Mouse (Mus musculus): ENCODE data around the gene Cgnl1. TPM values are rescaled to one million over a fixed set of nuclear protein-coding genes. Genes with fewer than 3 reads are reported as not detected.

The Cgnl1 gene
- polyA plus RNA-seq, 1 experiment from 2014 or later: 8.1 TPM

DNA sequence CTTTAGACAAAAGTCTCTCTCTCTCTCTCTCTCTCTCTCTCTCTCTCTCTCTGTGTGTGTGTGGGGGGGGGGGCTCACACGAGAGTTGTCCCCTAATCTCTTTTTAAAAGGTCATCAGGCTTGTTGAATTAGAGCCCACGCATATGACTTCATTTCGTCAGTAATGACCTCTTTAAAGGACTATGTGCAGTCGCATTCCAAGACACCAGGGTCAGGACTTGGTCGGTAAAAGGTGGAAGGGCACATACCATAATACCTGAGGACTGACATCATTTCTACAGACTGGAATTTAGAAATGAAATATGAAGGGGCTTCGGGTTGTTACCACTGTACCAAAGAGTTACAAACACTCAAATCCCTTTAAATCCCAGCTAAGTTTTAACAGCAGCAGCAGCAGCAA, 32.7 kb upstream of the Cgnl1 start:
- H3K4me2 ChIP-seq: no peak overlapping the region
- whole genome bisulfite sequencing: 51% methylated on average over 6 of the region's 6 CpGs
- no peak for ATAC-seq (ENCODE audit: low read depth)

DNA sequence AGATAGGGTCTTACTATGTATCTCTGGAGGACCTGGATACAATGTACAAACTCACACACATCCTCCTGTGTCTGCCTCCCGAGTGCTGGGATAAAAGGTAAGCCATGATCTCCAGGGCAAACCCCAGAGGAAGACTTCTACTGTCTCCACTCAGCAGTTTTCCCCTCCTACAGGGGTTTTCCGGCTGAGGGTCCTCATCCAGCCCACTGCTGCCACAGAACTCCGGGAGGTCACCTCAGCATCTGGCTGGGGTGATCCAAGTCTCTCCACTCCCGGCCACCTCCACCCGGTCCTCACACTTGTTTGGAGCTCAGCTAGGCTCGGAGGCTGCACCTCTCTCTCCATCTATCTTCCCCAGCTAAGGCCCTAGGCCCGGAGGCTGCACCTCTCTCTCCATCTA, 31.9 kb upstream of the Cgnl1 start:
- Histone ChIP-seq H3K4me3 (no peak overlapping the region), H3K9ac (no peak overlapping the region), H3K36me3 (no peaks in the 10 kb centered on the region), H3K9me3 (no peaks in the 10 kb centered on the region), H3K4me1 (replicated peaks) (no peaks in the 10 kb centered on the region), H3K27ac (replicated peaks) (no peak overlapping the region), H3K27me3 (no peaks in the 10 kb centered on the region), H3K4me2 (no peak overlapping the region)
- ATAC-seq (ENCODE audit: low read depth): no peak
- 66% methylated on average over 7 of the region's 7 CpGs for WGBS

More for the DNA sequence above, 32.7 kb upstream of the Cgnl1 start:
- Histone ChIP-seq H3K4me3 (no peak overlapping the region), H3K9me3 (no peaks in the 10 kb centered on the region), H3K27ac (replicated peaks) (no peak overlapping the region), H3K27me3 (no peaks in the 10 kb centered on the region), H3K9ac (no peak overlapping the region), H3K36me3 (no peaks in the 10 kb centered on the region), H3K4me1 (replicated peaks) (peaks cover 3% of the 10 kb centered on the region; the same call in 1 of the 2 replicates)

DNA sequence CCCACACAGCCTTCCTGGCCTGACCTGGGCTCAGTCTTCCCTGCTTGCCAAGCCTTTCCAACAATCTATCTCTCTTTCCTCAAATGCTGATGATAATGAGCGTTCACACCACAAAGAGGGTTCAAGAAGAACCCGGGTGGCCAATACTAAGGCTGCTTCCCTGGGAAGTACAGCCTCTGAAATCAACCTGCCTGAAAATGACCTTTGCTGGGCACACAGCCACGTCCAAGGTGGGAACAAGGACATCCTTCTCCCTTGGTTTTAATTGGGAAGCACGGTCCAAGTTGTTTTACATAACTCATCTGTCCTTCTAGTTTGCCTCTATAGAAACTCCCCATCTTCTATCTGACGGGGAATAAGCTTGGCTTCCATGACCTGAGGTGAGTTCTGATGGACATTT, 28.2 kb upstream of the Cgnl1 start:
- H3K4me1 ChIP-seq (replicated peaks): no peaks in the 10 kb centered on the region
- WGBS: 87% methylated on average over 5 of the region's 5 CpGs
- H3K4me3 ChIP-seq: no peak overlapping the region
- no peak overlapping the region for H3K9ac ChIP-seq
- no peaks in the 10 kb centered on the region for H3K27me3 ChIP-seq
- ATAC-seq (ENCODE audit: low read depth): no peak
- H3K27ac ChIP-seq (replicated peaks): no peak overlapping the region
- no peaks in the 10 kb centered on the region for H3K36me3 ChIP-seq
- no peaks in the 10 kb centered on the region for H3K9me3 ChIP-seq
- no peak overlapping the region for H3K4me2 ChIP-seq

DNA sequence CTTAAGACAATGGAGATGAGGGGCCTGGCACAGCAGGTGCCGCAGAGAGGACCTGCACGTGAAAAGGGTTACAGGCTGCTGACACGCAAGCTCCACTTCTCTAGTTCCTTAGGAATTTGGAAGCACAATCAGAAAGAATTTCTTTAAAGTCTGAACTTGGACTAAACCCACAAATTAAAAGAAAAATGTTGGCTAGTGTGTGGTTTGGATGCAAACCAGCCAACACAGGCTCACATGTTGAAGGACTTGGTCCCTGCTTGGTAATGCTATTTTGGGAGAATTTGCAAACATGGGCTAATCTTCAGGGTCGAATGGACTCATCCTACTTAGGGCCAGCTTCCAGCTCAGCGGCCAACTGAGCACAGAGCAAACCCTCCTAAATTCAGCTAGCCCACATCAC, 26.8 kb upstream of the Cgnl1 start:
- no peak overlapping the region for H3K4me2 ChIP-seq
- H3K9ac ChIP-seq: no peak overlapping the region
- H3K9me3 ChIP-seq: no peaks in the 10 kb centered on the region
- H3K27ac ChIP-seq (replicated peaks): no peak overlapping the region
- no peaks in the 10 kb centered on the region for H3K27me3 ChIP-seq
- H3K4me3 ChIP-seq: no peak overlapping the region
- H3K36me3 ChIP-seq: no peaks in the 10 kb centered on the region
- H3K4me1 ChIP-seq (replicated peaks): no peaks in the 10 kb centered on the region
- ATAC-seq (ENCODE audit: low read depth): no peak
- WGBS: 55% methylated on average over 5 of the region's 5 CpGs

DNA sequence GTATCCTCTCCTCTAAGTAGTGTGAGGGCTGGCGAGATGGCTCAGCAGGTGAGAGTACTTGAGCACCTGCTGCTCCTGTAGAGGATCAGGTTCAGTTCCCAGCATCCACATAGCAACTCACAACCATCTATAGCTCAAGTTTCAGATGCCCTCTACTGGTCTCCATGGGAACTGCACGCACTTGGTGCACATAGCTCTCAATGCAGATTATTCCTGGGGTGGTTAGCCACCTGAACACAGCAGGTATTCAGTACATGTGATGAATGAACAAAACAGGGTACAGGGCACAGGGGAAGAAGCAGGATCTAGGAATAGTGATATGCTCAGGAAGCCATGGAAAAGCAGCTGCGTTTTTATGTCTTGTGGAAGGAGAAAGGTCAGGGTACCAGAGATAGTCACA, 6.0 kb upstream of the Cgnl1 start:
- Histone ChIP-seq H3K4me2 (no peak overlapping the region), H3K4me3 (no peak overlapping the region), H3K4me1 (replicated peaks) (no peaks in the 10 kb centered on the region), H3K36me3 (no peaks in the 10 kb centered on the region), H3K27ac (replicated peaks) (no peak overlapping the region), H3K27me3 (no peaks in the 10 kb centered on the region), H3K9me3 (no peaks in the 10 kb centered on the region; the same call in 1 of the 2 replicates), H3K9ac (no peak overlapping the region)
- WGBS: 96% methylated on average over 3 of the region's 3 CpGs
- no peak for ATAC-seq (ENCODE audit: low read depth)

DNA sequence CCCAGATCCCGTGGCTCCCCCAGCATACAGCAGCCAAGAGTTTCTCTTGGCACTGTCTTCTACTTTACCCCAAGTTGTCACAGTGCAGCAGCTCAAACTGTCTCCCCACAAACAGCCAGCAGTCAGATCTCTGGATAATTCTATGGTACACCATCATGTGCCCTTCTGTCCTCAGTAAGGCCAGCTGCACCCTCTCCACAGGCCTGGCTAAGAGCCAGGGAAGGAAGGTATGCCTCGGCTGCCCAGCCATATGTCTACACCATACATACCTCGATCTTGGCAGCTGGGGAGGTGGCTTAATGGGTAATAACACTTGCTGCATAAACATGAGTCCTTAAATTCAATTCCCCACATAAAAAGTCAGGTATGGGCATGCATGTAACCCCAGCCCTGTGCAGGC, 4.9 kb upstream of the Cgnl1 start:
- 80% methylated on average over 3 of the region's 3 CpGs for WGBS
- H3K9ac ChIP-seq: no peak overlapping the region
- peaks cover 5% of the 10 kb centered on the region; the same call in 1 of the 2 replicates for H3K4me1 ChIP-seq (replicated peaks)
- H3K4me3 ChIP-seq: no peak overlapping the region
- H3K9me3 ChIP-seq: no peaks in the 10 kb centered on the region; the same call in 1 of the 2 replicates
- no peaks in the 10 kb centered on the region for H3K36me3 ChIP-seq
- H3K4me2 ChIP-seq: no peak overlapping the region
- ATAC-seq (ENCODE audit: low read depth): no peak
- peaks cover 6% of the 10 kb centered on the region; the same call in 1 of the 2 replicates for H3K27me3 ChIP-seq
- no peak overlapping the region for H3K27ac ChIP-seq (replicated peaks)

DNA sequence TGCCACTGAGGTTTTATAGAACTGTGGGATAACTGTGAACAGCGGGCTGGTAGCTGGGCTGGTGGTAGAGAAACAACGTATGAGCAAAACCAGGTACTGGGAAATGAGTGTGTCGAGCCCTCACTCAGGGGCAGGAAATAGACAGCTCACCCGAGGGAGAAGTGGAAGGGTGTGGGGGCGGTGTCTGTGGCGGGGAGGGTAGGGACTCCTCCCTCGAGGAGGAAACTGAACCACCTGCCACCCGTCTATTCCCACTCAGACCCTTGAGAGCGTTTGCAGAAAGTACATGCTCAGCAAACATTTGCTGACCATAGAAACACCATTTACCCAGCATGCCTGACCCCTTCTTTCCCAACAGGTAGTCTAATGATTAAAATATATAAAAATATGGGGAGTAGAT, 2.2 kb upstream of the Cgnl1 start:
- Histone ChIP-seq H3K36me3 (no peaks in the 10 kb centered on the region), H3K27ac (replicated peaks) (no peak overlapping the region), H3K9ac (no peak overlapping the region), H3K4me3 (no peak overlapping the region), H3K27me3 (peaks cover 27% of the 10 kb centered on the region), H3K4me1 (replicated peaks) (peaks cover 19% of the 10 kb centered on the region), H3K9me3 (no peaks in the 10 kb centered on the region; the same call in 1 of the 2 replicates), H3K4me2 (no peak overlapping the region)
- 86% methylated on average over 9 of the region's 9 CpGs for WGBS
- ATAC-seq (ENCODE audit: low read depth): no peak

DNA sequence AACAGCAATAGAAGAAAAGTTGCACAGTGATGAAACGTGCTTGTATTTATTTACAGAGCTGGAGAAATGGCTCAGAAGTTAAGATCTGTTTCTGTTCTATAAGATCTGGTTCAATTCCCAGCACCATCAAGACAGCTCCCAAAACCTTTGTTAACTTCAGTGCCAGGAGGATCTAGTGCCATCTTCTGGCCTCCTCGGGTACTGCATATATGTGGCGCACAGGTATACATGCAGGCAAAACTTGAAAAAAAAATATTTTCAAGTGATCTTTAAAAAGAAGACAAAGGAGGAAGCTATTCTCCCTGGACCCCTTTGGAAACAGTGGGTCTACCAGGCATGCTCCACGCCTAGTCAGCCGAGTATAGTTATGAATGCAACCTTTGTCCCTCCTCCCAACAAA, 936 bp upstream of the Cgnl1 start:
- H3K4me2 ChIP-seq: no peak overlapping the region
- no peak overlapping the region for H3K9ac ChIP-seq
- 71% methylated on average over 5 of the region's 5 CpGs for WGBS
- H3K27ac ChIP-seq (replicated peaks): no peak overlapping the region
- H3K4me3 ChIP-seq: no peak overlapping the region
- H3K36me3 ChIP-seq: no peaks in the 10 kb centered on the region
- peaks cover 35% of the 10 kb centered on the region for H3K27me3 ChIP-seq
- peaks cover 19% of the 10 kb centered on the region for H3K4me1 ChIP-seq (replicated peaks)
- H3K9me3 ChIP-seq: no peaks in the 10 kb centered on the region; the same call in 1 of the 2 replicates
- no peak for ATAC-seq (ENCODE audit: low read depth)

DNA sequence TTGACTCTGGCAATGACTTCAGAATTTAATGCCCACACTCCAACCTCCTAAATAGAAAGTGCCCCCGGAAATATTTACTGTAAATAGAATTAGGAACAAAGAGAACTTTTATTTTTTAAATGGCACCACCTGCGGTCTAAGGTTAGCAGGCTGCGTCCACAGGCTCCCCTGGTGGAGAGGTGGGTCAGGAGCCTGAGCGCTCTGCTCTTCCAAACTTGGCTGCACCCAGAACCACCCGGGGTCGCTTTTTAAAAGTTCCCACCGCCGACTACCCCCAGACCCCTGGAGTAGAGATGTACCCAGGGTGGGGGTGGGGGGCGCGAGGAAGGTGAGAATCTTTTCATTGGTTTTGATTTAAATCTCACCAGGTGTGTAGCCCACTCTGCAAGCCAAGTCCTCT, 918 bp downstream of the Cgnl1 start:
- Histone ChIP-seq H3K9ac (peak overlapping the region; percentile 74; the same call in 1 of the 2 replicates), H3K36me3 (no peaks in the 10 kb centered on the region), H3K9me3 (no peaks in the 10 kb centered on the region; the same call in 1 of the 2 replicates), H3K4me2 (peak overlapping the region; percentile 86), H3K27ac (replicated peaks) (no peak overlapping the region), H3K27me3 (peaks cover 35% of the 10 kb centered on the region), H3K4me1 (replicated peaks) (peaks cover 19% of the 10 kb centered on the region), H3K4me3 (peak overlapping the region; percentile 64)
- no peak for ATAC-seq (ENCODE audit: low read depth)
- WGBS: 2% methylated on average over 10 of the region's 10 CpGs

DNA sequence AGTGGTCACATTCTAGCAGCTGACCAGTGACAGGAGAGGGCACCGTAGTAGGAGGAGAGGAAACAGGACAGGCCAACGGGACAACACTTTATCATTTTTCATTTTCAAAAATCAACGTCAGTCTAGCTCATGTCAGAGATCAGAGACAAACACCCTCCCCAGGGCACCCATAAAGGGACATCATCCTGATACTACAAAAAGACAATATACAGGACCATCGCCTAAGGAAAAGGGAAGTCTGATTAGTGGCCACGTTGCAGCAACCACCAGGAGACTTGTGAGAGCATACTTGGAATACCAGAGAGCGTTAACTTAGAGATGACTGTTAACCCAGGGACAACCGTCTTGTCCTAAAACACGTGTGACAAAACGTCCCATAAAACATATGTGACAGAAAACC, 1.7 kb downstream of the Cgnl1 start:
- 28% methylated on average over 9 of the region's 9 CpGs for WGBS
- Histone ChIP-seq H3K4me2 (peak overlapping the region; percentile 86), H3K4me1 (replicated peaks) (peaks cover 19% of the 10 kb centered on the region), H3K9me3 (no peaks in the 10 kb centered on the region; the same call in 1 of the 2 replicates), H3K27me3 (peaks cover 35% of the 10 kb centered on the region), H3K27ac (replicated peaks) (no peak overlapping the region), H3K4me3 (peak overlapping the region; percentile 64), H3K36me3 (no peaks in the 10 kb centered on the region), H3K9ac (no peak overlapping the region; the same call in 1 of the 2 replicates)
- no peak for ATAC-seq (ENCODE audit: low read depth)

DNA sequence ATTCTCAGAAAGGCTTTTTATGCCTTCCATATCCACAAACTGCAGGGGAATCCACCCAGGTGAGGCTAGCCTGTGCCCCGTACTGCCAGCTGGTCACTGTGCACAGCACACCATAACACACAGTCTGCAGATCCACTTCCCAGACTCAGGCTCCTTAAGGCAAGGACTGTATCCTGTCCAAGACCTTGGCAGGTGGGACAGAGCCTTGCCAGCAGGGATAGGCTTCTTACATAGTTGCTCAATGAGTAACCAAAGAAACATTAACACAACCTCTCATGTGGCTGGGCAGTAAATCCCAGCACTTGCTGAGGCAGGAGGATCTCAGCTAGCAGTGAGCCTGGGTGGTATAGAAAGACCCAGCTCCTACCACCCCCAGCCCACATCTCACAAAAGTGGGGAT, 3.3 kb downstream of the Cgnl1 start:
- peaks cover 39% of the 10 kb centered on the region for H3K27me3 ChIP-seq
- 94% methylated on average over 1 of the region's 1 CpGs for WGBS
- H3K4me1 ChIP-seq (replicated peaks): peaks cover 24% of the 10 kb centered on the region
- ATAC-seq (ENCODE audit: low read depth): no peak
- H3K4me2 ChIP-seq: no peak overlapping the region
- no peak overlapping the region for H3K9ac ChIP-seq
- no peaks in the 10 kb centered on the region; the same call in 1 of the 2 replicates for H3K9me3 ChIP-seq
- no peaks in the 10 kb centered on the region for H3K36me3 ChIP-seq
- H3K4me3 ChIP-seq: no peak overlapping the region
- no peak overlapping the region for H3K27ac ChIP-seq (replicated peaks)

DNA sequence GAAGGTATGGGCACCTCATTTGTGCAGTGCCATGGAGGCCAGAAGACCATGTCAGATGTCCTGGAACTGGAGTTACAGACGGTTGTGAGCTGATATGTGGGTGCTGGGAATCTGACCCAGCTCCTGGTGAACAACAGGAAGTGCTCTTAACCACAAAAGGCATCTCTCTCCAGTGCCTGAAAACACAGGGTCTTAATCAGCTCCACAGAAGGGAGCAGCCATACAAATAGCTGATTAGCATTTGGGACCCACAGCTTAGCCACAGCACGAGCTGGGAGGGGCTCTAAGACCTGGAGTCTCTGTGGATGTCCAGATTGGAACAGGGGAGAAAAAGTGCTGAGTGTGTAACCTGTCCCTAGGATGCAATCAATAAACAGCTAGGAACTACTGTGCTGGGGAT, 4.5 kb downstream of the Cgnl1 start:
- H3K4me1 ChIP-seq (replicated peaks): peaks cover 26% of the 10 kb centered on the region
- no peak overlapping the region for H3K27ac ChIP-seq (replicated peaks)
- ATAC-seq (ENCODE audit: low read depth): no peak
- peaks cover 43% of the 10 kb centered on the region for H3K27me3 ChIP-seq
- H3K9ac ChIP-seq: no peak overlapping the region
- H3K36me3 ChIP-seq: no peaks in the 10 kb centered on the region
- 56% methylated on average over 2 of the region's 2 CpGs for WGBS
- H3K9me3 ChIP-seq: no peaks in the 10 kb centered on the region
- H3K4me3 ChIP-seq: no peak overlapping the region
- no peak overlapping the region for H3K4me2 ChIP-seq

DNA sequence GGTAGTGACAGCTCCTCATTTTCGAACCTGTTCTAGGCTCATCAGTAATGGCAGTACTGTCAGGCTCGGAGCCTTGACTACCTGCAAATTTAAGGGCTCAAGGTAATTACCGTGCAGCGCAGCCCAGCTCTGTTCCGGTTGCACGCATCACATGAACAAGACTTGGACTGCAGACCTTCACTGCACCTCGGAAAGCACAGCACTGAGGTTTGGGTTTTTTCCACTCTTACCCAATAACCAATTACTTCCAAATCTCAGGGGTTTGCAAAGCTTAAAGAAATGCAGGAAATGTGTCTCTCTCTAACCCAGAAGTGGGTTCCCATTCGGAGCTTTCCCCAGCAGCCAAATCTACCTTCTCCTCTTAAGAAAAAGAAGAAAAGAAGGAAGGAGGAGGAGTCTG, 5.1 kb downstream of the Cgnl1 start:
- H3K4me2 ChIP-seq: no peak overlapping the region
- no peak for ATAC-seq (ENCODE audit: low read depth)
- no peak overlapping the region for H3K27ac ChIP-seq (replicated peaks)
- H3K4me1 ChIP-seq (replicated peaks): peaks cover 21% of the 10 kb centered on the region
- no peak overlapping the region for H3K9ac ChIP-seq
- WGBS: 70% methylated on average over 8 of the region's 8 CpGs
- H3K36me3 ChIP-seq: no peaks in the 10 kb centered on the region
- H3K9me3 ChIP-seq: no peaks in the 10 kb centered on the region
- peaks cover 38% of the 10 kb centered on the region for H3K27me3 ChIP-seq
- no peak overlapping the region for H3K4me3 ChIP-seq
